Mouse (Mus musculus): ENCODE measurements around the gene Amz2. TPM values are rescaled to one million over a fixed set of nuclear protein-coding genes. Genes with fewer than 3 reads are reported as not detected.

Amz2 gene
- polyA plus RNA-seq (2014; fragmentation: Illumina TruSeq; extraction: RNeasy Lipid Tissue Mini Kit (QIAGEN cat#74804); ENCODE audit: low read depth, low replicate concordance): 67.6 TPM

DNA sequence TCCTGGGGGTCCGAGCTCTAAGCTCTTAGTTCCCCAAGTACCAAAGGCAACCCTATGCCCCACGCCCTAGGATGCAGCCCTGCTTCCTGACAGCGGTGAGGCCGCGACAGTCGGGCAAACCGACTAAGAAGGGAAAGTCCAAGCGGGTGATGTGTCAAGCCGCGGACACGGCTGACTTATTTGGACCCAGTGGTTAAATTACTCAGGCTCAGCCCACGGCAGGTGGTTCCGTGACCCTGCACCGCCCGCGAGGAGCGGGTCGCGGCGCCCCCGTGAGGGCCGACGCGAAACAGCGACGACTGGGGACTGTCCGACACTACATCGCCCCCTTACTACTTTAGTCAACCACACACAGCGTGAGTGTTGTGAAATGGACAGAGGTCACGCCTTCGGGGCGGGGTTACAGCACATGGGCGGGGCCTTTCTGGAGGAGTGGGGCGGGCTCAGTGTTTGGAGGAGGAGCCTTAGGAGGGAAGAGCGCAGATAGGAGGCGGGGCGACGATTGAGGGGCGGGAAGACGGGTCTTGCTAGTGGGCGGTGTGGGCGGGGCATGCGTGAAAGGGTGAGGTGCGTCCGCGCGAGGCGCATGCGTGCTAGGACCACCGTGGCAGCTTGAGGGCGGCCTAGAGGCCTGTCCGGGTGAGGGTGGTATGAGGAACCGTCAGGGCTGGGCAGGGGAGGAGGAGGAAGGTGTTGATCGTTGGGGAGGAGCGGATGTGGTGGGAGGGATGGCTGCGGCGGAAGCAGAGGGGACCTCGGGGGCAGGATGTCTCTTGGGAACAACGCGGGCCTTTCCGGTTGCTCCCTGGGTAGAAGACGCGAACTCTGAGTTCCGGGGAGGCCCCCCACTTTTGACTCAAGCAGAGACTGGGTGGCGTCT lies at the start of gene Amz2:
TSS of gene Amz2 (plus strand) at position 555 of the 880 bp plus-strand sequence.

DNA sequence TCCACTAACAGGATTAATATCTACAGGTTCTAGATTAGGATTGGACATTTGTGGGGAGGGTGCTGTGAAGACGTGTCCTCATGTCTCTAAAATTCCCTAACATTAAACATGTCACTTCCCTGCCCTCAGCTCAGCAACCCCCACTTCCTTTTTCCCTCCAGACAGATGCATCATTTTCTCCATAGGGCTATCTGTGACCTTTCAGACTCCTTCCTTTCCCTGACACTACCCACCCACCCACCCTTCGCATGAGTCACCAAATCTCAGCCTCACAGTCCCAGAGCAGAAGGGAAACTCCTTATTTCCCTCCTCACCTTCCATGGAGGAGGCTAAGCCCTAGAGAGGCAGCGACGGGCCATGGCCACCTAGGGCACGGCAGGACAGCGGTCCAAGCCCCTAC lies 12.1 kb upstream of the Amz2 start, which contains the start of gene 9930022D16Rik:
TSS of gene 9930022D16Rik (plus strand) at position 301 of the 400 bp plus-strand sequence.

GRCm38 (mm10) chr11:109473171-109474085 lies 47.7 kb downstream of the Amz2 start, which contains the start of the genes Arsg and Slc16a6:
Gene Arsg (plus strand): TSS chr11:109473374.
Gene Slc16a6 (minus strand): TSS chr11:109473598.

Other genes with a start within 250 kb of the Amz2 start
- not detected for gene Rgs9, start 127.8 kb upstream of the Amz2 start, polyA plus RNA-seq (2014; fragmentation: Illumina TruSeq; extraction: RNeasy Lipid Tissue Mini Kit (QIAGEN cat#74804); ENCODE audit: low read depth, low replicate concordance)
- gene Gna13, start 63.1 kb upstream of the Amz2 start, polyA plus RNA-seq (2014; fragmentation: Illumina TruSeq; extraction: RNeasy Lipid Tissue Mini Kit (QIAGEN cat#74804); ENCODE audit: low read depth, low replicate concordance): 17.8 TPM
- gene 9930022D16Rik, start 12.0 kb upstream of the Amz2 start, polyA plus RNA-seq (2014; fragmentation: Illumina TruSeq; extraction: RNeasy Lipid Tissue Mini Kit (QIAGEN cat#74804); ENCODE audit: low read depth, low replicate concordance): not detected
- 1.1 TPM for gene Arsg, start 47.4 kb downstream of the Amz2 start, polyA plus RNA-seq (2014; fragmentation: Illumina TruSeq; extraction: RNeasy Lipid Tissue Mini Kit (QIAGEN cat#74804); ENCODE audit: low read depth, low replicate concordance)
- gene Slc16a6, start 47.7 kb downstream of the Amz2 start, polyA plus RNA-seq (2014; fragmentation: Illumina TruSeq; extraction: RNeasy Lipid Tissue Mini Kit (QIAGEN cat#74804); ENCODE audit: low read depth, low replicate concordance): 5.7 TPM
- gene Wipi1, start 186.0 kb downstream of the Amz2 start, polyA plus RNA-seq (2014; fragmentation: Illumina TruSeq; extraction: RNeasy Lipid Tissue Mini Kit (QIAGEN cat#74804); ENCODE audit: low read depth, low replicate concordance): 101 TPM
- 338 TPM for gene Prkar1a, start 223.5 kb downstream of the Amz2 start, polyA plus RNA-seq (2014; fragmentation: Illumina TruSeq; extraction: RNeasy Lipid Tissue Mini Kit (QIAGEN cat#74804); ENCODE audit: low read depth, low replicate concordance)